Mouse (Mus musculus): ENCODE results near the gene Fam20c.

Gene Fam20c

DNA sequence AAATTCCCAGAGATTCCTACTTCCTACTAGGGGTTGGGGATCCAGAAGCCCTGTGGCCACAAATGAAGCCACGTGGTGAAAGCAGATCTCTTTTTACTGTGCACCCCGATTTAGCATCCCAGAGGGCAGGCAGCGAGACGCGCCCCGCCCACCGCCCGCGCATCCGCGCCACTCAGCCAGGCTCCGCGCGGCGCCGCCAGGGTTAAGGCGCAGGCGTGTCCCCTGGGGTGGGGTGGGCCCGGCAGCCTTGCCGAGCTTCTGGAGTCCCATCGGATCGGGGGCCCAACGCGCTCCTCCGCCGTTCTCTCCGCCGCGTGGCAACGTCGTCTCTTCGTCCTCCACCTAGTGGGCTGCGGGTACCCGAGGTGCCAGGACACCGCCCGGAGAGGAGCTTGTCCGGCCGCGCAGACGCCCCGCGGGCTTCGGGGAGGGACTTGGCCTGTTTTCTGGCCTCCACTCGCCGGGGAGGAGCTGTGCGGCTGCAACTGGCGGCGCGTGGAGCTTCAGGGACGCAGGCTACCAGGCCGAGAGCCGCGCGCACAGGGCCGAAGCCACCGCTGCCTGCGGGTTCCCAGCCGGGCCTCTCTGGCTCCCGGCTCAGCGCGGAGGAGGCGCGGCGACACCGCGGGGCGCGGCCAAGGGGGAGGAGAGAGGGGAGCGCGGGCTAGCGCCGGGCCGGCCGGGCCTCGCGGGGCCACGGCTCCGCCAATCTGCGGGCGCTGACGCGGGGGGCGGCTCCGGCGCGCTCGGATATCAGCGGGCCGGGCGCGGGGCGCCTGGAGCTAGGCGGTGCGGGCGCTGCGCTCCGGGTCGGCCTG is at the start of gene Fam20c:
Gene Fam20c, plus strand, starts transcription at position 212 of the 818 bp plus-strand sequence.
- DNase-seq (ENCODE audit: low read depth, low spot score): peak; percentile 82

DNA sequence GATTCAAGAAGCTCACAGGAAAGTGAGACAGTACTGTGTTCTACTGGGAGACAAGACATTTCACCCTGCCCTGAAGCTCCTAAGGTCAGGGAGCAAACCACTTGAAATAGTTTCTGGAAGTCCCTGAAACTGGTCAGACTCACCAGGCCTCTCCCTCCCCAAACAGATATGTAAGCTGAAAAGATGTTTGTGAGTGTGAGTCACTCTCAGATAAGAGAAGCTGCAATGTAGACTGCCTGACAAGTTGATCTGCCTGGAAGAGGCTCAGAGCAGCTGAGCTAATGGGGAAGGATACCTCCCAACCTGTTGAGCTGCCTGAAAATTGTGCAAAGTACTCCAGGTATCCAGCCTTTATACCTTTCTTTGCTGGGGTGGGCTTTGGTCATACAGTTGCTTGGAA is 46.9 kb upstream of the Fam20c start:
- DNase-seq (ENCODE audit: low read depth, low spot score): no peak

DNA sequence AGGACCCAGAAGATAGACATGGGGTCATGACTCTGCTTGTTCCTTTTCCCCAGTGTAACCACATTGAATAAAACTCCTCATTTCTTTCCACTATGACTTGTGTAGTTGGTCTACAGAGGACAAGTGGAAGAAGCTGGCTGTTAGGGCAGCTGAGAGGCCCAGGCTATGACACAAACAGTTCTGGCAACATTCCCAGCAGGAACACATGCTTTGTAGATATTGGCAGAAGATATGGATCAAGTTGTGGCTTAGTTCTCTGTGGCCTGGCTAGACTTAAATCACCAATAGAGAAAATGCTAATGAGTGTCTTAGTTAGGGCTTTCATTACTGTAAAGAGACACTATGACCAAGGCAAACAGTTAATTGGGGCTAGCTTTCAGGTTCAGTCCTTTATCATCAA is 45.7 kb upstream of the Fam20c start:
- no peak for DNase-seq (ENCODE audit: low read depth, low spot score)

DNA sequence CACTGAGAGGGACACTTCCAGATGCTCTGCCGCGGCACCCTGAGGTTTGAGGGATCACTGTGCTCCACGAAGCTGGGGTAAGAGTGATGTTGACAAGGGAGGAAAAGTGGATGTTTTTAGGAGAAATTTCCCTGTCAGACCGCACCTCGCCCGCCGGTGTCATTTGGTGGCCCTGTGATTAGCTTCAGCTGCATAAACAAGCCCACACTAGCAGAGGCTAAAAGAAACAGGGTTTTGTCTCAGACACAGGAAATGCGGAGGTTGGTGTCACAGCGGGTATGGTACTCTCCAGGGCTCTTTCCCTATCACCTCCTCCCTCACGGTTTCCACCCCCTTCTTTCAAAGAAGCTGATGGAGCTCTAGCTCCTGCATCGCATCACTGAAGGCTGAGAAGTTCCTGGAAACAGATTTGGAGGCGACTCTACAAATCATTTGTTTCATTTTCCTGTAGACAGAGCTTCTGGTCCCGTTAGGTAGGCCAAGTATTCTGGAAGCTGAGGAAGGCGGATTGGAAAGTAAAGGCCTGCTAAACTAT is 38.7 kb upstream of the Fam20c start:
- peak; percentile 37 for DNase-seq (ENCODE audit: low read depth, low spot score)

DNA sequence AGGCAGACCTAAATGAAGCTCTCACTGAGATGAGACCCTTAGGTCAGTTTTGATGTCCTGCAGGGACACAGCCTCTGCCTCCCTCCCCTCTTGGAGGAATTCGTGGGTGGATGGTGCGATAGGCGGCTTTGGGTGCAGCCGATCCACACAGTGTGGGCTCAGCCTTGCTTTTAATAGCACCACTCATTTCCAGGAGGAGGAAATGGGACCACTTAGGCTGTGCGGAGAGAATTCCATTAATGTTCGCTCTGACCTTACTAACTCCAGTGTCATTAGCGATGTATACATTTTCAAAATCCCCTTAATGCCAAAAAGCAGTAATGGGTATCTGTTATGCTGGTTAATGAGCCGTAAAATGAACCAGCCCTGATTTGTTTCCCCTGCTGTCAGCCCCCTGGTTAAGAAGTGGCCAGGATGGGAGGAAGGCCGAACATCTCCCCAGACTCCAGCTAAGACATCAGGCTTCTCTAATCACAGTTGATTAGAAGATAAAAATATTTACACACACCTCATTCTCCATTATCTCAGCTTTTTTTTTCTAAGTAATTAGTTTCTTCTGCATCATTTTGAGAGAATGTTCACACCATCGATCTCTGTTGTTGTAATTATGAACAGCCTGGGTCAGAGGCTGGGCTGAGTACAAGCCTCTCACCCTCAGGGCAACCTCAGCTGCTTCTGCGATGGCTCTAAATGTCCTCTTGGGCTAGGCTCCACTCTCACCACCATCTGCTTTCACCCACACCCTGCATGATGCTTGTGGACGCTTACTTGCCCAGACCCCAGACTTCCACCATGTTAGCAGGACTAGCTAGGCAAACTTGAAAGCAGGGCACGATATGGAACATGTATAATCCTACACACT is 33.8 kb upstream of the Fam20c start:
- no peak for DNase-seq (ENCODE audit: low read depth, low spot score)

DNA sequence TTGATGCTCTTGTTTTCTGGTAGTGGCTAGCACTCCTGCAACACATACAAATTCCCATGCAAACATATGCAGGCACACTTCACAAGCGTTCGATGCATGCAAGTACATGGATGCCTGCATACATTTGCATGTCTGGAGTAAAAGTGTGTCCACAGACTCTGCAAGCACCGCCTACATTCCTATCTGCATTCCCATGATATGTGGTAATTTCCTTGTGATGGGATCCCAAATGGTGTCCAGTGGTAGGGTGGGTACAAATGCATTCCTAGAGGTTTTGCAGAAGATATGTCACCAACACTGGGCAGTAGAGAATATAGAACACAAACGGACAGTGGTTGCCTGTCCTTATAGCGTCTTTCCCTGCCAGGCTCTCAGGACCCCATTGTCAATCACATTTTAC is 29.9 kb upstream of the Fam20c start:
- no peak for DNase-seq (ENCODE audit: low read depth, low spot score)

DNA sequence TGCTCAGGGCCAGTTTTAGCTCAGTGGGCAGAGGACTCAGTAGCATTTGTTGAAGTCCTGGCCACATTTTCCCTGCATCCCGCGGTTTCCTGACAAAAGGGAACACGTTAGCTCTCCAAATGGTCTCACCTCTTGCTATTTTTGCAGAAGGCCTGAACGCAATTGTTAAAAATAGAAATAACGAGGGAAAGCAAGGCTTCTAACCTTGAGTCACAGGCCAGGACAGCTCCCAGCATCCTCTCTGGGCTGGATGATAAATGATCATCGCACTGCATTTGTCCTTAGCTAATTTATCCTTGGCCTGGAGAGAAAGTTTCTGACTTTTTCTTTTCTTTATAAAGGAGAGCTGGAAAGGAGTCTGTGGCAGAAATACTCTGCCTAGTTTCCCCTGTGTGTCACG is 29.2 kb upstream of the Fam20c start:
- no peak for DNase-seq (ENCODE audit: low read depth, low spot score)

DNA sequence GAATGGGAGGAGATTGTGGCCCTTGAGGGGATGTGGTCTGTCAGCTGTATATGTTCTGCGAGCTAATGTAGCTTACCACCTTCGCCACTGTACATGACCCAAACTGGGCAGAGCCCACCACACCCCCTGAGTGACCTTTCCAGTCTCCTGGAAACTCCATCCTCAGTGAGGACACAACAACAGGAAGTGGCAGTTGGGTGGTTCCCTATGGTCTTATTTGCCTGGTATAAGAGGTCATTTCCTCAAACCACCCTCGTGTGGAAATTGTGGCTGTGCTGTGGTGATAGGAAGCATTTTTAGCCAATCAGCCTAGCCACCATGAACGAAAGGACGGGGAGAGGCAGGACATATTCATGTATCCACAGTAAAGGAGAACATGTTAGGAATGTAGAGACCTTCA is 23.5 kb upstream of the Fam20c start:
- DNase-seq (ENCODE audit: low read depth, low spot score): no peak

DNA sequence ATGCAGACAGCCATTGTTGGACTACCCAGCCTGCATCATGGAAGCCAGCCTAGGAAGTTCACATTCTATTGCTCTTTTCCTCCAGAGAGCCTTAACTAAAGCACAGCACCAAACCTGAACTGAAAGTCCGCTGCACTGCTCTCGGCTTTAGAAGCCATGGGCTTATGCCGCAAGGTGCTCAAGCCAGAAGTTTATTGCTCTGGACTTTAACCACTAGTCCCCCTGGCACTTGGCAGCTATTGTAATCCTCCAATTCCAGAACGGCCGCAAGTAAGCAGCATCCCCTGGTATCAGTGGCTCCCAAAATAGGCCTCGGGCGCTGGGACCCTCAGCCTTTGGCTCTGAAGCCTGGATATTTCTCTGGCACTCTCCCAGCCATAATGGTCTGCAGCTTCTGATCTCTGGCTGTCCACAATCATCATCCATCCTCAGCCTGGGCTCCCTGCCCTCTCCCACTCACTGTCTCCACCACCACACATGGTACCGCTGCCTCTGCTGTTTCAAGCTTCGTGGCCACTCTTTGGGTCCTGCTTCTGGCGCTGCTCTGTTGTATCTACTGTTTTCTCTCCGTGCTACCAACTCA is 20.9 kb upstream of the Fam20c start:
- DNase-seq (ENCODE audit: low read depth, low spot score): no peak

DNA sequence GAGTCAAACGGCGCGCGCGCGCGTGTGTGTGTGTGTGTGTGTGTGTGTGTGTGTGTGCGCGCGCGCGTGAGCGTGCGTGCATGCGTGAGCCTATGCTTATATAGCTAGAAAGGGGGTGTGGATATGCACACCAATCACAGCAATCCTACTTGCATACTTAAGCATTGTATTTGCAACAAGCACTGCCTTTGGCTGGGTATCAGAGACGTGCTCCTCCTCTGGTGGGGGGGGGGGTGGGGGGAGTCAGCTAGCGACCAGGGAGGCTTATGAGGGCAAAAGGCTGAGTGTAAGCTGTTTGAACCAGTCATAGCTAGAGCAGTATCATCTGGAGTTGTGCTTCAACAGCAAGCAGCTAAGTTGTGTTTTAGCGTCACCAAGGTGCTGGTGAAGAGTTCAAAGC is 20.3 kb upstream of the Fam20c start:
- DNase-seq (ENCODE audit: low read depth, low spot score): no peak

DNA sequence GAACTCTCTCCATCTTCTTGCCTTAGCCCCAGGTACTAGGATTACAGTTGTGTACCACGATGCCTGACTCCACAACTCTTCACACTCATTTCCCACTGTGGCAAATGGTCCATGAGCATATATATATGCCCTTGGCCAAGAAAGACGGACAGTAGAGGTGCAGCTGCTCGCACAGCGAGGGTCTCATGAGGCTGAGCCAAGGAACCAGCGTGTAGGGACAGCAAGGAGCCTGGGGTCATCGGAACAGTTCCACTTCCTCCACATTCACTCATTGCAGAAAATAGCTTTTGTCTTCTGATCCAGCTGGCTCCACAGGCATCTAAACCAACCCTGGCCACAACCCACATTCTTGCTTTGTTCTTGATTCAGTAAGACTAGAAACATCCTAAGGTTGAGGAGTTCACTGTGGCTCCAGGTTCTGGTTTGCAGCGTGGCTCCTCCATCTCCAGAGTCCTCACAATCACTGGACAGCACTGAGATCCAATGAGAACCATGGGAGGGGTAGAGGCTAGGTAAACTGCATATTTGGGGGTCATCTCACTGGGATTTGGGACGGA is 19.0 kb upstream of the Fam20c start:
- no peak for DNase-seq (ENCODE audit: low read depth, low spot score)

DNA sequence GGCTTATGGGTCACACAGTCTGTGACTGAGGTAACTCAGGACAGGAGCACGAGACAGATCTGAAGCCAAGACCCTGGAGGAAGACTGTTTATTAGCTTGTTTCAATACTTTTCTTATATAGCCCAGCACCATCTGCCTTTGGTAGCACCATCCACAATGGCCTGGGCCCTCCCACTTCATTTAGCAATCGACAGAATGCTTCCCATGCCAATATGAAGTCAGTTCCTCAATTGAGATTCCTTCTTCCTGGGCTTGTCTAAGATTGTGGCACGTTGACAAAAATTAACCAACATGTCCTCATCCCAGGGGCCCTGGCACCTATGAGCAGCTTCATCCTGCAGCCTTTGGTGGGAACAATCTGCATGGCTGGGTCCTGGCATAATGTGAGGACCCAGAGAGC is 14.2 kb upstream of the Fam20c start:
- DNase-seq (ENCODE audit: low read depth, low spot score): no peak

DNA sequence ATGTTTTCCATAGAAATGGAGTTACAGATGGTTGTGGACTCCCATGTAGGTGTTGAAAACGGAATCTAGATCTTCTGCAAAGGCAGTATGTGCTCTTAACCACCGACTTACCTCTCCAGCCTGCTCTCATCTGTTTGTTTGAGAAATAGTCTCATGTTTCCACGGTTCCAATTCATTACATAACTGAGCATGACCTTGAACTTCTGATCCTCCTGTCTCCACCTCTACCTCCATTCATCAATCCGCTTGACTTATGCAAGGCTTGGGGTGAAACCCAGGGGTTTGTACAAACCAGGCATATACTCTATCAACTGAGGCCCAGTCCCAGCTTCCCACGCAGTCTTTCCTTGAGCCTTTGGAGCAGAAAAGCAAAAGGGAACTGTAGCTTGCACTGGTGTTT is 12.8 kb upstream of the Fam20c start:
- no peak for DNase-seq (ENCODE audit: low read depth, low spot score)

DNA sequence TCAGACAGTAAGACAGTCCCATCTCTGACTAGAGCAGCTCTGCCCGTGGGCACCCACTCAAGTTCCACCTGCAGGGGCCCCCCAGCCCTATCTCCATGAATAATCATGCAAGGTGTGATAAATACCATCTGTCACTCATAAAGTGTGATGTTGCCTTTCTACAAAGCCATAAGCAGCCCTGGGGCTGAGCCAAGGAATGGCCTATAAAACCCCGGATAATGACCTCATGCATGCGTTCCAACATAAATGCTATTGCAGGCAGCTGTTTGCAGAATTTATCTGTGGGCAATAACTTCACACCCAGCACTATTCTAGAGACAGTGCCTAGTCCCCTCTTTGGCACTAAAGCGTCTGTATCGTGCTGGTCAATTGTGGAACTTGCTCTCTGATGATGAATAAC is 12.0 kb upstream of the Fam20c start:
- no peak for DNase-seq (ENCODE audit: low read depth, low spot score)

DNA sequence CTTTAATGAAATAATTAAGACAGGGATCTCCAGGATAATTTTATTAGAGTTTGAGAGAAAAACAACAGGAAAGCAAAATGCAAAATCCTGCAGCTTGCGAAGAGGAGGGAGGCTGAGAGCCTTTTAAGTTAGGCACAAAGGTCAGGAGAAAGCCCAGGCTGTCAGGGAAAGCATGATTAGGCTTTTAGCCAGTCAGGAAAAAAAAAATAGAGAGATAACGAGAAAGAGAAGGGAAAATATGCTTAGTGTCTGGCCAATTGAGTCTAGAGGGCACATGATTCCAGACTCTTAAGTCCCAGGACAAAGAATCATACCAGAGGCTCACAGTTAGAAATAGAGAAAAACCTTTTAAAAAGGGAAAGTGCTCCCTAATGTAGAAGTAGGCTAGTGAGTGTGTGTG is 10.7 kb upstream of the Fam20c start:
- no peak for DNase-seq (ENCODE audit: low read depth, low spot score)

DNA sequence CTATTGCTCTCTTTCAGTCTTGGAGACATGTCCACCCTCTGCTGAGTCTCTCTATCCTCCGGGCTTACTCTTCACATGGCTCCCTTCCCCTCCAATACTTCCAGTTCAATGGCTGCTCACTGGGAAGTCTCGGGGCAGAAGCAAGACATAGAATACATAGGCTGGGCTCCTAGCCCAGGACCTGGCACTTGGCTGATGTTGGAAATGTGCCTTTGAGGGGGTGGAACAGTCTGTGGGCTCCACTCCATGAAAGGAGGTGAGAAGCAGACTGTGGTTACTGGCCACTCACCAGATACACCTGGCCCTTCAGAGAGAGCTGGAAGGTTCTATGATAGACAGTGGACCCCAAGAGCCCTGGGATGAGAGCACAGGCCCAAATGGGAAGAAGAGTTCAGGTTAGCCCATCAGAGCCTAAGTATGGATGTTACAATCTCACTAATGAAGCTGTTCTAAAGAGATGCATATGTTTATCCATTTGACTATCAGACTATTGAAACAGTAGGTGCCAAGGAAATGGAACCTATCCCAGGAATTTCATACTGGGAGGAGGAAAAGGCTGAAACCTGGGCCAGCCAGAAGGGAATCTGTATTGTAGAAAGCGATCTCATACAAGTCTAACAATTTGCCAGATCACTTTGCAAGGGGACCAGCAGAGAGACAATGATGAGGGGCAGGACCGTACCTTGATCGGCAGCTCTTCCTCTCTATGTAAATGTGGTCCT is 8.8 kb upstream of the Fam20c start:
- no peak for DNase-seq (ENCODE audit: low read depth, low spot score)

DNA sequence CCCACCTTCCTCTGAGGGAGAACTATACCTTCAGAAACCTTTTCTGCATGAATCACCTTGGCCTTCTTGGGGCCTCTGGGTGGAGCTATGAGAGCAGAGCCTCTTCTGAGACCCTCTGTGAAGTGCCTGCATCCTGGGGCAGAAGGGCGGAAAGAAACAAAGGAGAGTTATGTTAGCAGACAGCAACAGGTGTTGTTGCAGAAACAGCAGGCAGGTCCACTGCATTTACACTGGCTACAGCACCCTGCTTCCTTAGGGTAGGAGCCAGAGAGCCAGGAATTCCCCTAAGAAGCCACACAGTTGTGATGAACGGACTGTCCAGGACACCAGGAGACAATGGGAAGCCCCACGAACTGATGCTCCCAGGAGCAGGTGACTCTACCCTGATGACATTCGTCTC is 1.0 kb upstream of the Fam20c start:
- DNase-seq (ENCODE audit: low read depth, low spot score): no peak

DNA sequence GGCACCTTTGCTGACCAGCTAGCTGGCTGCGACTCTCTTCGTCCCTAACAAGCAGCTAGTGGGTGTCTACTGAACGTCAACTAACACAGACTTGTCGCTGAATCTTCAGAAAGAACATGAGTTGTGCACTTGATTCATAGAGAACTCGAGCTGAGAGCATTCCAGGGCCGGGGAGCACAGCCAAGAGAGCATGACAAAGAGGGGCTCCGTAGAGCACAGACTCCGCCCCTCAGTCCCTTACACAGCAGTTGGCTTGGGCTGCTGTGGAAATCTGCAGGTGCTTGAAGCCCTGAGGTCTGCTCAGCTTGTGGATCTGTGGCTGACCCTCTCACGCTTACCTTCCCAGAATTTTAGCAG is 390 bp upstream of the Fam20c start:
- peak; percentile 50 for DNase-seq (ENCODE audit: low read depth, low spot score)

DNA sequence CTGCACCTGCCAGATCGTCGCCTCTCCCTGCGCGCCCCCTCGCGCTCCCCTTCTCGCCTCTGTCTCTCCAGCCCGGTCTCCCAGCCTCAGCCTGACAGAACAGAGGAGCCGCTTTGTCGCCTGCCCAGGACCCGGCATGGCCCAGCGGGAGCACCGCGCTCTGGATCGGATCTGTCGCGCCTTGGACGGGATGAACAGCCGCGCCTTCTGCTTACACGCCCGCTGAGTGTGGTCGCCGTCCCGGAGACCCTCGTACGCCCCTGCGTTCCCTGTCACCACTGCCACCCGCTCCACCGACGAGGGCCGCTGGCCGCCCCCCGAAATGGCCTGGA is 773 bp downstream of the Fam20c start:
- DNase-seq (ENCODE audit: low read depth, low spot score): no peak

DNA sequence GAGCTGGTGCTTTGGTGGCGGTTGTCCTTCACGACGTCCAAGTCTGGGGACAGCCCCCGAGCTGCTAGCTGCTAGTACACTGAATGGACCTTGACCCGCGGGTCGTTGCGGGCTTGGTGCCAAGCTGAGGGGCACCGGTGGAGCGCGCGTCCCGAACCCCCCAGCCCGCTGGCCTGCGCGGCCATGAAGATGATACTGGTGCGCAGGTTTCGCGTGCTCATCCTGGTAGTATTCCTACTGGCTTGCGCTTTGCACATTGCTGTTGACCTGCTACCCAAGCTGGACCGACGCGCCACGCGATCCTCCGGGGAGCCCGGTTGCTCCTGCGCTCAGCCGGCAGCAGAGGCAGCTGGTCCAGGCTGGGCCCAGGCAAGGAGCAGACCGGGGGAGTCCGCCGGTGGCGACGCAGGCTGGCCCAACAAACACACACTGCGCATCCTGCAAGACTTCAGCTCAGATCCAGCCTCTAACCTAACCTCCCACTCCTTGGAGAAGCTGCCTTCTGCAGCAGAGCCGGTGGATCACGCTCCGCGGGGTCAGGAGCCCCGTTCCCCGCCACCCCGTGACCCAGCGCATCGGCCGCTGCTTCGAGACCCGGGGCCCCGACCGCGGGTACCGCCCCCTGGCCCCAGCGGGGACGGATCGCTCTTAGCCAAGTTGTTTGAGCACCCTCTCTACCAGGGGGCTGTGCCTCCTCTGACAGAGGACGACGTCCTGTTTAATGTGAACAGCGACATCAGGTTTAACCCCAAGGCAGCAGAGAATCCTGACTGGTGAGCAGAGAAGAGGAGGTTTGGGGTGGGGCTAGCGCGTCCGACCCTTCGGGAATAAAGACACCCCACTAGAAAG is 1.4 kb downstream of the Fam20c start:
- peak; percentile 43 for DNase-seq (ENCODE audit: low read depth, low spot score)
